Mouse (Mus musculus) hindbrain, embryonic 15.5 days (tissue): ENCODE data around the gene Rbpj. TPM values are rescaled to one million over a fixed set of nuclear protein-coding genes. Genes with fewer than 3 reads are reported as not detected.
A peak's percentile ranks its signal among the peaks of the same experiment; 100 is the strongest.
"Not testable (repeated sequence)": the region's sequence is repeated elsewhere in the genome, so short reads cannot be mapped to it uniquely, and the experiment has no call there.

Experiments used
- ATAC-seq: fragments of 200-750 bp; cut with Nextera tagmentation; 2 replicates; pipeline ENCODE4 v1.8.0; 2017; ENCODE audit warnings: low read depth, moderate number of reproducible peaks, moderate TSS enrichment; ENCODE audit not compliant: low FRiP score
- H3K27ac ChIP-seq: fragments of 300-500 bp; sonication (generic); replicated peaks from 2 replicates; pipeline ENCODE4 v1.5.1; 2015; ENCODE audit warnings: mild to moderate bottlenecking, inconsistent platforms
- H3K27me3 ChIP-seq: fragments of 300-500 bp; sonication (generic); 2 replicates; pipeline ENCODE4 v1.6.1; 2015; ENCODE audit warnings: control low read depth, inconsistent platforms
- H3K36me3 ChIP-seq: fragments of 300-500 bp; sonication (generic); 2 replicates; pipeline ENCODE4 v1.6.1; 2015; ENCODE audit warnings: control low read depth, inconsistent platforms
- H3K4me1 ChIP-seq: fragments of 300-500 bp; sonication (generic); replicated peaks from 2 replicates; pipeline ENCODE4 v1.6.1; 2015; ENCODE audit warnings: control low read depth, inconsistent platforms
- H3K4me2 ChIP-seq: fragments of 300-500 bp; sonication (generic); 2 replicates; pipeline ENCODE4 v1.6.1; 2015; ENCODE audit warnings: moderate library complexity, mild to moderate bottlenecking, inconsistent platforms
- H3K4me3 ChIP-seq: fragments of 300-500 bp; sonication (generic); 2 replicates; pipeline ENCODE4 v1.5.1; 2015; ENCODE audit warnings: mild to moderate bottlenecking, inconsistent platforms
- H3K9ac ChIP-seq: fragments of 300-500 bp; sonication (generic); 2 replicates; pipeline ENCODE4 v1.6.1; 2015; ENCODE audit warnings: inconsistent platforms
- H3K9me3 ChIP-seq: fragments of 300-500 bp; sonication (generic); 2 replicates; pipeline ENCODE4 v1.6.1; 2016; ENCODE audit warnings: control low read depth, inconsistent platforms
- WGBS: fragments of 180-500 bp; shearing (Covaris S2); methylation state at CpG from one replicate; pipeline ENCODE4 v1.1.7; 2015; 5-methylcytosine and 5-hydroxymethylcytosine counted together
- polyA plus RNA-seq: library from polyadenylated mRNA; unstranded; fragments of >200 nt; fragmentation: Nextera tagmentation; extraction: Ambion mirVana; gene quantifications from 2 replicates; pipeline ENCODE4 v1.2.1, GENCODE M21; 2015

Gene Rbpj
- polyA plus RNA-seq, 1 experiment from 2014 or later: 28.0 TPM

GRCm38 (mm10) chr5:53670321-53670938 lies 204.5 kb downstream of the Rbpj start:
- Histone ChIP-seq H3K27ac (no peak overlapping the region), H3K9me3 (no peaks in the 10 kb centered on the region), H3K4me2 (no peak overlapping the region), H3K36me3 (no peaks in the 10 kb centered on the region), H3K9ac (no peak overlapping the region), H3K27me3 (no peaks in the 10 kb centered on the region), H3K4me3 (no peak overlapping the region), H3K4me1 (no peaks in the 10 kb centered on the region)
- no peak for ATAC-seq
- 94% methylated on average over 10 of the region's 10 CpGs for WGBS

GRCm38 (mm10) chr5:53671507-53671906 lies 205.6 kb downstream of the Rbpj start:
- 55% methylated on average over 4 of the region's 4 CpGs for WGBS
- Histone ChIP-seq H3K27me3 (no peaks in the 10 kb centered on the region), H3K9me3 (no peaks in the 10 kb centered on the region), H3K4me1 (no peaks in the 10 kb centered on the region), H3K36me3 (no peaks in the 10 kb centered on the region), H3K9ac (no peak overlapping the region), H3K27ac (no peak overlapping the region), H3K4me2 (no peak overlapping the region), H3K4me3 (no peak overlapping the region)
- ATAC-seq: no peak

- H3K27me3 ChIP-seq: no peaks in the 10 kb centered on the region
- H3K9me3 ChIP-seq: no peaks in the 10 kb centered on the region
- H3K36me3 ChIP-seq: no peaks in the 10 kb centered on the region
- H3K4me2 ChIP-seq: no peak overlapping the region
- no peaks in the 10 kb centered on the region for H3K4me1 ChIP-seq
- no peak overlapping the region for H3K27ac ChIP-seq
- H3K4me3 ChIP-seq: no peak overlapping the region
- H3K9ac ChIP-seq: no peak overlapping the region
- 25% methylated on average over 5 of the region's 5 CpGs for WGBS
- peak; percentile 83 for ATAC-seq
These were observed 206.4 kb downstream of the Rbpj start for GRCm38 (mm10) chr5:53672352-53672751.

GRCm38 (mm10) chr5:53673493-53674150 lies 207.7 kb downstream of the Rbpj start:
- not testable (repeated sequence) for ATAC-seq, H3K4me3 ChIP-seq, H3K4me1 ChIP-seq

GRCm38 (mm10) chr5:53676671-53677070 lies 210.7 kb downstream of the Rbpj start:
- Histone ChIP-seq H3K9ac (no peak overlapping the region), H3K27me3 (no peaks in the 10 kb centered on the region), H3K27ac (no peak overlapping the region), H3K9me3 (no peaks in the 10 kb centered on the region), H3K4me3 (no peak overlapping the region), H3K4me2 (no peak overlapping the region), H3K36me3 (no peaks in the 10 kb centered on the region), H3K4me1 (0 out of 2 replicates have a peak, but pooled peaks cover 4% of the 10 kb centered on the region)
- no peak for ATAC-seq
- WGBS: 89% methylated on average over 8 of the region's 8 CpGs

More at GRCm38 (mm10) chr5:53673493-53674150, 207.7 kb downstream of the Rbpj start:
- not testable (repeated sequence) for H3K27ac ChIP-seq, H3K4me2 ChIP-seq, H3K9ac ChIP-seq, H3K27me3 ChIP-seq, H3K9me3 ChIP-seq, H3K36me3 ChIP-seq
- WGBS: 93% methylated on average over 5 of the region's 6 CpGs

GRCm38 (mm10) chr5:53678036-53678767 lies 212.2 kb downstream of the Rbpj start:
- 44% methylated on average over 13 of the region's 13 CpGs for WGBS
- no peak overlapping the region for H3K27ac ChIP-seq
- no peaks in the 10 kb centered on the region for H3K27me3 ChIP-seq
- H3K4me3 ChIP-seq: no peak overlapping the region
- no peak overlapping the region for H3K9ac ChIP-seq
- 0 out of 2 replicates have a peak, but pooled peaks cover 4% of the 10 kb centered on the region for H3K4me1 ChIP-seq
- no peak for ATAC-seq
- H3K36me3 ChIP-seq: no peaks in the 10 kb centered on the region
- no peaks in the 10 kb centered on the region for H3K9me3 ChIP-seq
- no peak overlapping the region for H3K4me2 ChIP-seq

GRCm38 (mm10) chr5:53679651-53680050 lies 213.7 kb downstream of the Rbpj start:
- ATAC-seq: no peak
- H3K9ac ChIP-seq: no peak overlapping the region
- H3K4me2 ChIP-seq: no peak overlapping the region
- no peak overlapping the region for H3K4me3 ChIP-seq
- 0 out of 2 replicates have a peak, but pooled peaks cover 4% of the 10 kb centered on the region for H3K4me1 ChIP-seq
- no peaks in the 10 kb centered on the region for H3K9me3 ChIP-seq
- no peaks in the 10 kb centered on the region for H3K36me3 ChIP-seq
- 77% methylated on average over 6 of the region's 6 CpGs for WGBS
- no peaks in the 10 kb centered on the region for H3K27me3 ChIP-seq
- H3K27ac ChIP-seq: no peak overlapping the region

GRCm38 (mm10) chr5:53683916-53684315 lies 218.0 kb downstream of the Rbpj start:
- no peak overlapping the region for H3K4me3 ChIP-seq
- no peaks in the 10 kb centered on the region for H3K4me1 ChIP-seq
- H3K27me3 ChIP-seq: no peaks in the 10 kb centered on the region
- no peaks in the 10 kb centered on the region for H3K36me3 ChIP-seq
- no peak overlapping the region for H3K9ac ChIP-seq
- 63% methylated on average over 3 of the region's 3 CpGs for WGBS
- H3K9me3 ChIP-seq: no peaks in the 10 kb centered on the region
- no peak overlapping the region for H3K27ac ChIP-seq
- no peak for ATAC-seq
- no peak overlapping the region for H3K4me2 ChIP-seq

- 74% methylated on average over 1 of the region's 1 CpGs for whole genome bisulfite sequencing
- Histone ChIP-seq H3K4me2 (no peak overlapping the region), H3K27me3 (no peaks in the 10 kb centered on the region), H3K9me3 (no peaks in the 10 kb centered on the region), H3K9ac (no peak overlapping the region), H3K36me3 (no peaks in the 10 kb centered on the region), H3K27ac (no peak overlapping the region), H3K4me1 (no peaks in the 10 kb centered on the region), H3K4me3 (no peak overlapping the region)
- no peak for ATAC-seq
These were observed 218.5 kb downstream of the Rbpj start for GRCm38 (mm10) chr5:53684417-53684816.

- no peak for ATAC-seq
- Histone ChIP-seq H3K9ac (no peak overlapping the region), H3K27me3 (no peaks in the 10 kb centered on the region), H3K4me1 (no peaks in the 10 kb centered on the region), H3K9me3 (no peaks in the 10 kb centered on the region), H3K36me3 (no peaks in the 10 kb centered on the region), H3K27ac (no peak overlapping the region), H3K4me2 (no peak overlapping the region), H3K4me3 (no peak overlapping the region)
- WGBS: 94% methylated on average over 4 of the region's 4 CpGs
These were observed 219.7 kb downstream of the Rbpj start for GRCm38 (mm10) chr5:53685623-53686022.

- 69% methylated on average over 2 of the region's 2 CpGs for WGBS
These were observed 220.4 kb downstream of the Rbpj start for GRCm38 (mm10) chr5:53686379-53686778.

GRCm38 (mm10) chr5:53688326-53688725 lies 222.4 kb downstream of the Rbpj start:
- Histone ChIP-seq H3K4me1 (no peaks in the 10 kb centered on the region), H3K9me3 (no peaks in the 10 kb centered on the region), H3K4me3 (no peak overlapping the region), H3K36me3 (no peaks in the 10 kb centered on the region), H3K27ac (no peak overlapping the region), H3K9ac (no peak overlapping the region), H3K27me3 (no peaks in the 10 kb centered on the region), H3K4me2 (no peak overlapping the region)
- WGBS: 81% methylated on average over 7 of the region's 7 CpGs
- no peak for ATAC-seq

More at GRCm38 (mm10) chr5:53686379-53686778, 220.4 kb downstream of the Rbpj start:
- no peak overlapping the region for H3K9ac ChIP-seq
- no peaks in the 10 kb centered on the region for H3K9me3 ChIP-seq
- H3K27ac ChIP-seq: no peak overlapping the region
- no peaks in the 10 kb centered on the region for H3K4me1 ChIP-seq
- no peak overlapping the region for H3K4me2 ChIP-seq
- H3K36me3 ChIP-seq: no peaks in the 10 kb centered on the region
- no peak overlapping the region for H3K4me3 ChIP-seq
- H3K27me3 ChIP-seq: no peaks in the 10 kb centered on the region
- ATAC-seq: no peak
